Comparison of ENCODE assay signal across 8 mouse cellular contexts in the genomic region with DNA sequence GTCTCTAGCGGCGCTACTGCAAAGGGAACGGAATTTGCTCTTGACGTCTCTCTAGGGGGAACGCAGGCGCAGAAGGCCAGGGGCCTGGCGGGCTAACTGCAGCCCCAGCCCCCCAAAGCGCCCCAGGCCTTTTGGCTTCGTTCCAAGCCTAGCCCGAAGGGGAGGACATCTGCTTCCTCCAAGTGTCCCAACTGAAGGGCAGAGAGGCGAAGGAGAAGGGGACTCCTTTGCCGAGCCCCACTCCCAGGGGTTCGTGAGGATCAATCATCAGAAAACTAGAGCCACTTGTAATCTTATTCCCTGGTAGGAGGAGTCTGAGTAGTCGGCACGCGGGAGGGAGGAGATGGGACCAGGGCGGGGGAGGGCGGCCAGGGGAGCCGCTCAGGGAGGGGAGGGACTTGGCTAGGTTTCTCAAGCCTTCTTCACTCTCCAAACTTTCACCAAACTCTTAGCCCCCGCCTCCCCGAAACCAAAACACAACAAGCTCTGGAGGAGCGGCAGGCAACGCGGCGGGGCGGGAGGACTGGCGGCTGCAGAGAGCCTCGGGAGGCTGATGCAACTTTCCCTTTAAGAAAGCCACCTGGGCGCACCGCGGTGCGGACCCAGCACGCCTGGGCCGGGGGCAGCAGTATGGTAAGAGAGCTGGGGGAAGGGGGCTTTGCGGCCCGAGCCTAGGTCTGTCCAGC. TPM values are rescaled to one million over a fixed set of nuclear protein-coding genes. Genes with fewer than 3 reads are reported as not detected.
A peak's percentile ranks its signal among the peaks of the same experiment; 100 is the strongest.
DNase-seq lines count a peak whose midpoint lies in the region; ATAC-seq and TF ChIP-seq lines count a peak whose summit lies in the region.

No protein-coding gene starts in this region.

- peaks cover 32% of the 10 kb centered on the region for H3K4me1 ChIP-seq in embryonic facial prominence, embryonic 10.5 days
- peaks cover 2% of the 10 kb centered on the region; the same call in 1 of the 2 replicates for H3K4me1 ChIP-seq in intestine, postnatal 0 days (replicated peaks; ENCODE audit: control insufficient read depth, insufficient read depth, low read length)
- H3K4me1 ChIP-seq in midbrain, embryonic 16.5 days (ENCODE audit: control insufficient read depth, insufficient read depth, low read length): peaks cover 14% of the 10 kb centered on the region

- peak; percentile 34 to 38 for DNase-seq in B cell, adult 2 months
- peak; percentile 65 for DNase-seq in adrenal gland, adult 8-10 months
- DNase-seq in embryonic facial prominence, embryonic 10.5 days (ENCODE audit: low spot score): peak; percentile 89
- peak; percentile 93 for DNase-seq in liver
- peak; percentile 22 for DNase-seq in splenic B cell, adult 2 months (ENCODE audit: low read depth, low spot score)

- H3K27me3 ChIP-seq in embryonic facial prominence, embryonic 10.5 days (replicated peaks; ENCODE audit: low read depth, poor library complexity, severe bottlenecking): peaks cover 40% of the 10 kb centered on the region
- 0 out of 2 replicates have a peak, but pooled peaks cover 3% of the 10 kb centered on the region for H3K27me3 ChIP-seq in intestine, postnatal 0 days (replicated peaks; ENCODE audit: control insufficient read depth, insufficient read depth, low read length)
- no peaks in the 10 kb centered on the region for H3K27me3 ChIP-seq in midbrain, embryonic 16.5 days (ENCODE audit: control insufficient read depth, insufficient read depth, low read depth, low read length)
- no peaks in the 10 kb centered on the region for H3K27me3 ChIP-seq in splenic B cell, adult 2 months (ENCODE audit: control insufficient read depth, insufficient read depth, low read length, poor library complexity, severe bottlenecking)

- whole genome bisulfite sequencing in embryonic facial prominence, embryonic 10.5 days: under 1% methylated on average over 36 of the region's 36 CpGs
- 3% methylated on average over 34 of the region's 36 CpGs for WGBS in intestine, postnatal 0 days
- under 1% methylated on average over 36 of the region's 36 CpGs for WGBS in midbrain, embryonic 16.5 days

- 0 out of 2 replicates have a peak, but pooled peaks have one; percentile 39 for TF ChIP-seq CTCF in intestine, postnatal 0 days (IDR thresholded peaks at IDR 0.05; ENCODE audit: low read depth)

- H3K4me2 ChIP-seq in intestine, postnatal 0 days (replicated peaks; ENCODE audit: low read depth): peak overlapping the region; percentile 99
- peak overlapping the region; percentile 80 for H3K4me2 ChIP-seq in midbrain, embryonic 16.5 days (ENCODE audit: low read length)

- peak overlapping the region; percentile 91 for H3K27ac ChIP-seq in embryonic facial prominence, embryonic 10.5 days (replicated peaks)
- H3K27ac ChIP-seq in intestine, postnatal 0 days (ENCODE audit: low read depth, low read length): peak overlapping the region; percentile 81
- H3K27ac ChIP-seq in midbrain, embryonic 16.5 days (ENCODE audit: low read length): peak overlapping the region; percentile 86

- no peaks in the 10 kb centered on the region for H3K36me3 ChIP-seq in embryonic facial prominence, embryonic 10.5 days (replicated peaks)
- no peaks in the 10 kb centered on the region for H3K36me3 ChIP-seq in intestine, postnatal 0 days (ENCODE audit: control insufficient read depth, insufficient read depth)
- H3K36me3 ChIP-seq in midbrain, embryonic 16.5 days (ENCODE audit: control insufficient read depth, insufficient read depth, low read length): no peaks in the 10 kb centered on the region
- no peaks in the 10 kb centered on the region for H3K36me3 ChIP-seq in splenic B cell, adult 2 months (ENCODE audit: control insufficient read depth, insufficient read depth, low read length, poor library complexity, severe bottlenecking)

- H3K9me3 ChIP-seq in embryonic facial prominence, embryonic 10.5 days: no peaks in the 10 kb centered on the region
- no peaks in the 10 kb centered on the region for H3K9me3 ChIP-seq in intestine, postnatal 0 days (ENCODE audit: control insufficient read depth)
- no peaks in the 10 kb centered on the region for H3K9me3 ChIP-seq in midbrain, embryonic 16.5 days (replicated peaks; ENCODE audit: control insufficient read depth, low read length, poor library complexity, severe bottlenecking)

- H3K9ac ChIP-seq in intestine, postnatal 0 days (ENCODE audit: low read depth, low read length): peak overlapping the region; percentile 48
- peak overlapping the region; percentile 78 for H3K9ac ChIP-seq in midbrain, embryonic 16.5 days (ENCODE audit: low read depth, low read length)

- peak; percentile 51 for ATAC-seq in granulocyte monocyte progenitor cell, adult 5-6 weeks (replicated peaks; ENCODE audit: poor library complexity, severe bottlenecking)
- ATAC-seq in intestine, postnatal 0 days: peak; percentile 12; the same call in 1 of the 2 replicates
- ATAC-seq in midbrain, embryonic 16.5 days: peak; percentile 55

- H3K4me3 ChIP-seq in embryonic facial prominence, embryonic 10.5 days: peak overlapping the region; percentile 85
- H3K4me3 ChIP-seq in intestine, postnatal 0 days (ENCODE audit: low read depth, low read length): peak overlapping the region; percentile 78
- H3K4me3 ChIP-seq in midbrain, embryonic 16.5 days (ENCODE audit: low read depth, low read length): peak overlapping the region; percentile 62

RNA-seq across cellular contexts. Expression of a gene that starts 0.7 kb away (rescaled TPM):
- 10 to 100 TPM; 15.7 to 23.6 (median 19.2) TPM for total RNA-seq in adrenal gland, adult 8-10 months (2022)
- 8.2 and 10.2 TPM in 2 replicates for polyA plus RNA-seq in embryonic facial prominence, embryonic 10.5 days (2016; fragmentation: Nextera tagmentation; extraction: Ambion mirVana)
- total RNA-seq in granulocyte monocyte progenitor cell, adult 5-6 weeks (2014; fragmentation: Nextera tagmentation): not detected in 2 replicates
- not detected in 2 replicates for total RNA-seq in granulocyte monocyte progenitor cell, adult 5-6 weeks (2017)
- 4.9 and 5.8 TPM in 2 replicates for polyA plus RNA-seq in intestine, postnatal 0 days (2015; fragmentation: Nextera tagmentation; extraction: Ambion mirVana)
- polyA plus RNA-seq in midbrain, embryonic 16.5 days (2015; fragmentation: Nextera tagmentation; extraction: Ambion mirVana): 32.2 and 45.9 TPM in 2 replicates

RNA-seq across cellular contexts. Expression of a gene that starts 37.4 kb away (rescaled TPM):
- total RNA-seq in adrenal gland, adult 8-10 months (2022): 1 to 10 TPM; 1.1 to 1.8 (median 1.5) TPM
- 1.4 and 1.7 TPM in 2 replicates for polyA plus RNA-seq in embryonic facial prominence, embryonic 10.5 days (2016; fragmentation: Nextera tagmentation; extraction: Ambion mirVana)
- not detected in 2 replicates for total RNA-seq in granulocyte monocyte progenitor cell, adult 5-6 weeks (2014; fragmentation: Nextera tagmentation)
- total RNA-seq in granulocyte monocyte progenitor cell, adult 5-6 weeks (2017): not detected in 2 replicates
- 0.64 and 0.80 TPM in 2 replicates for polyA plus RNA-seq in intestine, postnatal 0 days (2015; fragmentation: Nextera tagmentation; extraction: Ambion mirVana)
- polyA plus RNA-seq in midbrain, embryonic 16.5 days (2015; fragmentation: Nextera tagmentation; extraction: Ambion mirVana): 2.3 and 2.4 TPM in 2 replicates

RNA-seq across cellular contexts. Expression of a gene that starts 48.3 kb away (rescaled TPM):
- total RNA-seq in adrenal gland, adult 8-10 months (2022): 10 to 100 TPM; 13.8 to 23.0 (median 19.7) TPM
- polyA plus RNA-seq in embryonic facial prominence, embryonic 10.5 days (2016; fragmentation: Nextera tagmentation; extraction: Ambion mirVana): 24.7 and 27.2 TPM in 2 replicates
- total RNA-seq in granulocyte monocyte progenitor cell, adult 5-6 weeks (2014; fragmentation: Nextera tagmentation): 0.73 TPM in 1 of 2 replicates, not detected in the other
- 0.04 TPM in 1 of 2 replicates, not detected in the other for total RNA-seq in granulocyte monocyte progenitor cell, adult 5-6 weeks (2017)
- polyA plus RNA-seq in intestine, postnatal 0 days (2015; fragmentation: Nextera tagmentation; extraction: Ambion mirVana): 8.7 and 8.9 TPM in 2 replicates
- polyA plus RNA-seq in midbrain, embryonic 16.5 days (2015; fragmentation: Nextera tagmentation; extraction: Ambion mirVana): 58.8 and 65.5 TPM in 2 replicates

RNA-seq across cellular contexts. Expression of a gene that starts 52.1 kb away (rescaled TPM):
- total RNA-seq in adrenal gland, adult 8-10 months (2022): 100 to 1,000 TPM; 234 to 264 (median 239) TPM
- 157 and 162 TPM in 2 replicates for polyA plus RNA-seq in embryonic facial prominence, embryonic 10.5 days (2016; fragmentation: Nextera tagmentation; extraction: Ambion mirVana)
- 253 and 300 TPM in 2 replicates for total RNA-seq in granulocyte monocyte progenitor cell, adult 5-6 weeks (2014; fragmentation: Nextera tagmentation)
- 97.8 and 111 TPM in 2 replicates for total RNA-seq in granulocyte monocyte progenitor cell, adult 5-6 weeks (2017)
- polyA plus RNA-seq in intestine, postnatal 0 days (2015; fragmentation: Nextera tagmentation; extraction: Ambion mirVana): 441 and 442 TPM in 2 replicates
- 581 and 673 TPM in 2 replicates for polyA plus RNA-seq in midbrain, embryonic 16.5 days (2015; fragmentation: Nextera tagmentation; extraction: Ambion mirVana)

RNA-seq across cellular contexts. Expression of a gene that starts 56.8 kb away (rescaled TPM):
- total RNA-seq in adrenal gland, adult 8-10 months (2022): 10 to 100 TPM in 3 of 4 experiments, 1 to 10 TPM in 1; 8.7 to 13.8 (median 11.2) TPM
- polyA plus RNA-seq in embryonic facial prominence, embryonic 10.5 days (2016; fragmentation: Nextera tagmentation; extraction: Ambion mirVana): 24.8 and 26.6 TPM in 2 replicates
- total RNA-seq in granulocyte monocyte progenitor cell, adult 5-6 weeks (2014; fragmentation: Nextera tagmentation): 13.3 and 15.6 TPM in 2 replicates
- total RNA-seq in granulocyte monocyte progenitor cell, adult 5-6 weeks (2017): 8.9 and 9.6 TPM in 2 replicates
- polyA plus RNA-seq in intestine, postnatal 0 days (2015; fragmentation: Nextera tagmentation; extraction: Ambion mirVana): 5.0 and 5.5 TPM in 2 replicates
- polyA plus RNA-seq in midbrain, embryonic 16.5 days (2015; fragmentation: Nextera tagmentation; extraction: Ambion mirVana): 21.2 and 23.1 TPM in 2 replicates

Comparison
In these comparisons a context has a peak if more than half of its experiments do, and no peak if none do; other contexts are left out.
1. Peak in every context shown above with its lines: DNase-seq, ATAC-seq, H3K4me3 ChIP-seq and H3K27ac ChIP-seq.
2. DNase-seq: peak in every context shown above with its lines; median percentile 93 in liver; 89 in embryonic facial prominence, embryonic 10.5 days; 65 in adrenal gland, adult 8-10 months; 36 in B cell, adult 2 months; 22 in splenic B cell, adult 2 months.